In the genomic region with DNA sequence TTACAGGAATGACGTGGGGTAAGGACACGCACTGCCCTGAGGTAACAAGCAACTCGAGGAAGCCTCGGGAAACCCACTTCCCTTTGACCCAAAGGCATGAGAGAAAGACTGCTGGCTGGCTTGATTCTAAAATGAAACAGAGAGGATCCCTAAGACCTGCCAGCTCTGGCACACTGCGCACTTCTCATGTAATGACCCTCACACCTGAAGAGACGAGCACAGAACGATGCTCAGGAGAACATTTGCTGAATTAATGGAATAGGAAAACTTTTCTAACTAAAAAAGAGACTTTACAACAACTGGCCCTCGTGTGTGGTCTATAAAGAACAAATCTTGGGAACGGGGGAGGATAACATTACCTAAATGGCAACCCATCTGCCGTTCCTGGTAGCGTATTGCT, we compare ENCODE assay signal across 23 mouse cellular contexts. TPM values are rescaled to one million over a fixed set of nuclear protein-coding genes. Genes with fewer than 3 reads are reported as not detected.
A peak's percentile ranks its signal among the peaks of the same experiment; 100 is the strongest.
DNase-seq lines count a peak whose midpoint lies in the region; ATAC-seq lines count a peak whose summit lies in the region.
"Had no signal": no experiment of that assay in that cellular context is flagged by ENCODE, and none has a peak within 500 bp of the region (broad histone marks: within the 10 kb centered on the region; RNA-seq: fewer than 3 reads in every experiment).

No protein-coding gene starts in this region.

- no peak overlapping the region for H3K4me3 ChIP-seq in kidney, embryonic 14.5 days (ENCODE audit: low read length)
- H3K4me3 ChIP-seq: embryonic facial prominence, embryonic 15.5 days; forebrain, embryonic 15.5 days; hindbrain, embryonic 10.5 days; intestine, embryonic 15.5 days; limb, embryonic 12.5 days; lung, embryonic 15.5 days; megakaryocyte, embryonic 14.5 days; midbrain, embryonic 13.5 days had no signal

- H3K27ac ChIP-seq in kidney, embryonic 14.5 days (ENCODE audit: low read depth, low read length): no peak overlapping the region
- H3K27ac ChIP-seq: embryonic facial prominence, embryonic 15.5 days; forebrain, embryonic 15.5 days; hindbrain, embryonic 10.5 days; intestine, embryonic 15.5 days; limb, embryonic 12.5 days; liver, embryonic 14.5 days; lung, embryonic 15.5 days; midbrain, embryonic 13.5 days had no signal

- peak; percentile 41 for DNase-seq in kidney, adult 18-20 months
- peak; percentile 3 to 7 for DNase-seq in left cerebral cortex, postnatal 36 days (ENCODE audit: low spot score in 2 of 2)
- no peak for DNase-seq in left cerebral cortex, adult 11 months (ENCODE audit: low spot score)
- DNase-seq in kidney, adult 9 months: peak; percentile 62
- peak; percentile 24 to 47 for DNase-seq in kidney, postnatal 25 days
- no peak for DNase-seq in adrenal gland, postnatal 36 days
- DNase-seq: adrenal gland, adult 2 months; lung, postnatal 36 days; thymus, postnatal 14 days had no signal

- ATAC-seq in kidney, embryonic 14.5 days (ENCODE audit: low FRiP score, low TSS enrichment): no peak
- ATAC-seq: hindbrain, embryonic 16.5 days; intestine, embryonic 15.5 days had no signal

- 0 out of 2 replicates have a peak, but pooled peaks cover 5% of the 10 kb centered on the region for H3K4me1 ChIP-seq in kidney, embryonic 14.5 days (ENCODE audit: control insufficient read depth, insufficient read depth, low read length)
- H3K4me1 ChIP-seq: embryonic facial prominence, embryonic 15.5 days; intestine, embryonic 15.5 days; lung, embryonic 15.5 days had no signal

- H3K36me3 ChIP-seq in kidney, embryonic 14.5 days (ENCODE audit: control insufficient read depth, insufficient read depth, low read length): no peaks in the 10 kb centered on the region
- H3K36me3 ChIP-seq: embryonic facial prominence, embryonic 15.5 days; forebrain, embryonic 15.5 days; hindbrain, embryonic 10.5 days; intestine, embryonic 15.5 days; limb, embryonic 12.5 days; lung, embryonic 15.5 days; midbrain, embryonic 13.5 days had no signal

- H3K9me3 ChIP-seq in kidney, embryonic 14.5 days (ENCODE audit: control insufficient read depth, low read length): no peaks in the 10 kb centered on the region
- H3K9me3 ChIP-seq: embryonic facial prominence, embryonic 15.5 days; forebrain, embryonic 15.5 days; hindbrain, embryonic 10.5 days; intestine, embryonic 15.5 days; limb, embryonic 12.5 days; lung, embryonic 15.5 days; megakaryocyte, embryonic 14.5 days; midbrain, embryonic 13.5 days had no signal

- intact Hi-C loops in left cerebral cortex, postnatal 36 days (cut with DNase I): loop anchor here (10.0 kb wide), 1 partner anchor 395 kb away; the partner anchor contains the start of gene Ptprg

- no peaks in the 10 kb centered on the region for H3K27me3 ChIP-seq in kidney, embryonic 14.5 days (ENCODE audit: control insufficient read depth, insufficient read depth, low read length)
- H3K27me3 ChIP-seq: embryonic facial prominence, embryonic 15.5 days; forebrain, embryonic 15.5 days; intestine, embryonic 15.5 days; limb, embryonic 12.5 days; lung, embryonic 15.5 days; midbrain, embryonic 13.5 days had no signal

- no peak overlapping the region for H3K9ac ChIP-seq in kidney, embryonic 14.5 days (ENCODE audit: low read depth, low read length)
- H3K9ac ChIP-seq: embryonic facial prominence, embryonic 15.5 days; forebrain, embryonic 15.5 days; intestine, embryonic 15.5 days; limb, embryonic 12.5 days; liver, embryonic 14.5 days; lung, embryonic 15.5 days; midbrain, embryonic 13.5 days had no signal

- 80% methylated on average over 11 of the region's 11 CpGs for WGBS in kidney, embryonic 14.5 days

- H3K4me2 ChIP-seq in kidney, embryonic 14.5 days (replicated peaks; ENCODE audit: low read depth, low read length): no peak overlapping the region
- H3K4me2 ChIP-seq: embryonic facial prominence, embryonic 15.5 days; forebrain, embryonic 15.5 days; heart, embryonic 11.5 days; intestine, embryonic 15.5 days; lung, embryonic 15.5 days; midbrain, embryonic 13.5 days had no signal

RNA-seq across cellular contexts. Expression of gene Fhit, which starts 2.2 kb away (rescaled TPM):
- polyA plus RNA-seq in kidney, embryonic 14.5 days (2014; fragmentation: Nextera tagmentation; extraction: Ambion mirVana): 5.3 and 7.0 TPM in 2 replicates
- total RNA-seq in left cerebral cortex, postnatal 36 days (2021): 1 to 10 TPM; 5.3 to 6.2 TPM
- 10 to 100 TPM; 10.9 to 12.9 TPM for total RNA-seq in adrenal gland, postnatal 36 days (2021)
- total RNA-seq: monocyte, adult 5-6 weeks; neutrophil, adult 5-6 weeks had no signal

Comparison
In these comparisons a context has a peak if more than half of its experiments do, and no peak if none do; other contexts are left out.
1. DNase-seq: peak in kidney, adult 18-20 months (single experiment), left cerebral cortex, postnatal 36 days (2 of 2), kidney, adult 9 months (single experiment) and kidney, postnatal 25 days (2 of 2); none in left cerebral cortex, adult 11 months (single experiment) and adrenal gland, postnatal 36 days (0 of 2).